Mouse (Mus musculus): ENCODE measurements around the gene Mb21d2.
A peak's percentile ranks its signal among the peaks of the same experiment; 100 is the strongest.

The Mb21d2 gene

GRCm38 (mm10) chr16:28899161-28899540, 30.3 kb downstream of the Mb21d2 start:
- no peak for DNase-seq

- DNase-seq = peak; percentile 36 to 57
Measured at GRCm38 (mm10) chr16:28898509-28899160, 30.8 kb downstream of the Mb21d2 start.

GRCm38 (mm10) chr16:28896571-28896970, 32.9 kb downstream of the Mb21d2 start:
- no peak for DNase-seq

- DNase-seq = no peak
Measured at GRCm38 (mm10) chr16:28894872-28895271, 34.6 kb downstream of the Mb21d2 start.

- DNase-seq = no peak
Measured at GRCm38 (mm10) chr16:28893266-28893665, 36.2 kb downstream of the Mb21d2 start.

- peak; percentile 16 to 67 for DNase-seq
Measured at GRCm38 (mm10) chr16:28886201-28886745, 43.2 kb downstream of the Mb21d2 start.

GRCm38 (mm10) chr16:28885474-28885873, 44.0 kb downstream of the Mb21d2 start:
- DNase-seq = no peak

GRCm38 (mm10) chr16:28884661-28885060, 44.8 kb downstream of the Mb21d2 start:
- no peak for DNase-seq

GRCm38 (mm10) chr16:28883649-28884048, 45.8 kb downstream of the Mb21d2 start:
- no peak for DNase-seq

- no peak for DNase-seq
Measured at GRCm38 (mm10) chr16:28882687-28883428, 46.6 kb downstream of the Mb21d2 start.

- no peak for DNase-seq
Measured at GRCm38 (mm10) chr16:28881787-28882186, 47.7 kb downstream of the Mb21d2 start.

GRCm38 (mm10) chr16:28880756-28881155, 48.7 kb downstream of the Mb21d2 start:
- DNase-seq = peak; percentile 16 to 27

GRCm38 (mm10) chr16:28880307-28880681, 49.2 kb downstream of the Mb21d2 start:
- DNase-seq = no peak

GRCm38 (mm10) chr16:28879636-28880306, 49.7 kb downstream of the Mb21d2 start:
- no peak for DNase-seq

- no peak for DNase-seq
Measured at GRCm38 (mm10) chr16:28877162-28877662, 52.3 kb downstream of the Mb21d2 start.

GRCm38 (mm10) chr16:28873404-28873895, 56.0 kb downstream of the Mb21d2 start:
- no peak for DNase-seq

GRCm38 (mm10) chr16:28870860-28871259, 58.6 kb downstream of the Mb21d2 start:
- DNase-seq = no peak

GRCm38 (mm10) chr16:28870456-28870855, 59.0 kb downstream of the Mb21d2 start:
- DNase-seq = no peak

GRCm38 (mm10) chr16:28868864-28869263, 60.6 kb downstream of the Mb21d2 start:
- DNase-seq = no peak

GRCm38 (mm10) chr16:28866584-28867295, 62.7 kb downstream of the Mb21d2 start:
- DNase-seq = no peak

- DNase-seq = no peak
Measured at GRCm38 (mm10) chr16:28863616-28864015, 65.9 kb downstream of the Mb21d2 start.

- peak; percentile 31 to 65 for DNase-seq
Measured at GRCm38 (mm10) chr16:28862093-28862492, 67.4 kb downstream of the Mb21d2 start.

GRCm38 (mm10) chr16:28859678-28860077, 69.8 kb downstream of the Mb21d2 start:
- no peak for DNase-seq

Measured in kidney, adult 8-10 months (tissue).